Mouse (Mus musculus): ENCODE data around the gene Btnl2.

GRCm38 (mm10) chr17:34316697-34317096, 37.9 kb upstream of the Btnl2 start:
- TF ChIP-seq FLI1 (IDR thresholded peaks at IDR 0.05; ENCODE audit: low read length) (no peak), GATA1 (IDR thresholded peaks at IDR 0.05; ENCODE audit: borderline replicate concordance, low read length) (no peak)

Data from megakaryocyte, embryonic 14.5 days (primary cell).